Mouse (Mus musculus): ENCODE measurements around the gene Tlr13. TPM values are rescaled to one million over a fixed set of nuclear protein-coding genes. Genes with fewer than 3 reads are reported as not detected.

The Tlr13 gene
- total RNA-seq (2021), result under 1 TPM; 0.11 to 0.15 TPM
- long read RNA-seq, experiment 1, partial matches to known transcripts, result 0 of 1 reads
- long read RNA-seq, experiment 1, other reads (novel, unspliced or antisense), result 1 of 1 reads
- long read RNA-seq, experiment 2, result 0 reads

DNA sequence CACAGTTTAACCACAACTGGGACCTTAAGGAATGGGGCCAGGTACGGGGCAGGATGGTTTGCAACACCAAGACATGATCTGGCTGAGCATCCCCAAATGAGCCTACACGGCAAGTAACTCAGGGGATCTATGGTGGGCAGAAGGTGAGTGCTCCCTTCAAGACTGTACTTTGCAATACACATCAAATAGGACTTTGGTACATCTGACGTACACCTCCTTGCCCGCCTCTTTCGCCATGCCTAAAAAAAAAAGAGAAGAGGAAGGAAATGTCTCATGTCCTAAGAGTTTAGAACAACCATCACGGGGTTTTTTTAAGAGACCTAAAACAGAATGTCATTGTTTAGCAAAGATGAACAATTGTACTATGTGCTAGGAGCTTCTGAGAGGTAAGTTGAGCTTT lies at the start of gene Tlr13:
Gene Tlr13, plus strand, starts transcription at position 269 of the 400 bp plus-strand sequence.
- no peak for TF ChIP-seq CTCF (IDR thresholded peaks at IDR 0.05)
- no peak within 1 kb of the TSS for H3K4me3 ChIP-seq
- DNase-seq, result no peak
- intact Hi-C loops (cut with DNase I), result no loop called here
- H3K27ac ChIP-seq, result no peak within 1 kb of the TSS

DNA sequence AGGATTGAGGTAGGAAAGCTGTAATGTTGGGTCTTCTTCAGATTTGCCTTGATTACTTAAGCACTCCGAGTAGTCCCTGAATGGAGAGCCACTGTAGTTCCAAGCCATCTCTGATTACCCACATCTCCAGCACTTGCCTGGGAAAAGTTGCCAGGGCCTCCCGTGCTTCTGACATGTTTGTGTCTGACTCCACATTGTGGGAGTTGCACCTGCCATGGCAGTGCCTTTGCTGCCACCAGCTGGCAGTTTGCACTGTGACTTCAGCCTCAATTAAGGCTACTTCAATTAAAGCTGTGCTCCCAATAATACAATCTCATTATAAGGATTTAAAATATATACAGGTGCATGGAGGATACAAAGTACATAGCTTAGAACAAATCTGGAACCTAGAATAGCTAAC lies 37.5 kb upstream of the Tlr13 start:
- no peak overlapping the region for H3K27ac ChIP-seq

DNA sequence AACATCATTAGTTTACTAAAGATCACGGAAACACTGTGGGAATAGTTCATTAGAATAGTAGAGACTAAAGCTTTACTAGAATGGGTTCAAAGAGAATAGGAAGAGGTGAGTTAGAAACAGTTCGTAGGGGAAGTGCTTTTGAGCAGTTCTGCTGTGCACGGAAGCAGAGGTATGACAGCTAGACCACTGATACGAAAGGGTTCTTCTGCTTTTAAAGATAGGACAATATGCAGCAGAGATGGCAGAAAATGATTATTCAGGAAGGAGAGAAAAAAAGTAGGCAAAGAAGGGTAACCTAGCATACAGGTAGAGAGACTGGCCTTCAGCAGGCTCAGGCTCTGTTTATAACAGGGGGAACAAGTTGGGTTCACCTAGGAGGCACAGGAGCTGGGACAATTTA lies 29.1 kb upstream of the Tlr13 start:
- no peak for TF ChIP-seq CTCF (IDR thresholded peaks at IDR 0.05)
- intact Hi-C loops (cut with DNase I), result no loop called here
- Histone ChIP-seq H3K4me3 (no peak overlapping the region), H3K27ac (no peak overlapping the region)
- DNase-seq, result no peak

More for the DNA sequence above, 37.5 kb upstream of the Tlr13 start:
- H3K4me3 ChIP-seq, result no peak overlapping the region
- DNase-seq, result peak; percentile 75
- peak; percentile 61 for TF ChIP-seq CTCF (IDR thresholded peaks at IDR 0.05)
- intact Hi-C loops (cut with DNase I), result loop anchor here (1.0 kb wide), 1 partner anchor 79 kb away; no protein-coding TSS in a partner anchor

DNA sequence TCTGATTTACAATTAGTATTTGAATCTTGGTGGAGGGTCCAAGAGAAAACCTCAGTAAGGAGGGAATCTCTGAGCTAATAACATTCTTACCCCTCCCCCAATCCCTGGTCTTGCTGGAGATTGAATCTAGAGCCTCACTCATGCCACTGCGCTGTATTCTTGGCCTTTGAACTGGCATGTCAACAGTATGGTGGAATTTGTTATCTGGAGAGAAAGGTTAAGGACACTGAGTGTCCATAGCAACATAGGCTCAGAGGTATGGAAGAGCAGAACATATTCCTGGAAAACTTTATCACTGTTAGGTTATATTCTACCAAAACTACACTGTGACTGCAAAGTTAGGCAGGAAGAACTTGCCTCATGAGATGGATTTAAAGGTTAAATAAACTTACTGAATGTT lies 28.3 kb upstream of the Tlr13 start:
- Histone ChIP-seq H3K4me3 (no peak overlapping the region), H3K27ac (no peak overlapping the region)
- TF ChIP-seq CTCF (IDR thresholded peaks at IDR 0.05), result no peak
- no peak for DNase-seq
- intact Hi-C loops (cut with DNase I), result no loop called here

DNA sequence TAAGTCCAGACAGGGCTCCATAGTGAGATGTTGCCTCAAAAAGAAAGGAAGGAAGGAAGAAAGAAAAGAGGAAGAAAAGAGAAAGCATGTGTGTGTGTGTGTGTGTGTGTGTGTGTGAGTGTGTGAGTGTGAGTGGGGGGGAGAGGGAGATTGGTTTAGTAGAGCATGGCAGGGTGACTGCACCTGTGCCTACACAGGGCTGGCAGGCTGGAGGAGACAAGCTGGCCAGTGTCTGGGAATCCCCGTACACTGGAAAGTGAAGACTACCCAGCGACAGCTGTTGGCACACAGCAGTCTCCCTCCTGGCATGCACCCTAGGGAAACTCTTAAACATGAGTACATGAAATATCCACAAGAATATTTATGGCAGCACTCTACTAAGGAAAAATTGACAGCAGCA lies 20.2 kb upstream of the Tlr13 start:
- TF ChIP-seq CTCF (IDR thresholded peaks at IDR 0.05), result no peak
- Histone ChIP-seq H3K27ac (no peak overlapping the region), H3K4me3 (no peak overlapping the region)
- peak; percentile 25 for DNase-seq
- intact Hi-C loops (cut with DNase I), result no loop called here

DNA sequence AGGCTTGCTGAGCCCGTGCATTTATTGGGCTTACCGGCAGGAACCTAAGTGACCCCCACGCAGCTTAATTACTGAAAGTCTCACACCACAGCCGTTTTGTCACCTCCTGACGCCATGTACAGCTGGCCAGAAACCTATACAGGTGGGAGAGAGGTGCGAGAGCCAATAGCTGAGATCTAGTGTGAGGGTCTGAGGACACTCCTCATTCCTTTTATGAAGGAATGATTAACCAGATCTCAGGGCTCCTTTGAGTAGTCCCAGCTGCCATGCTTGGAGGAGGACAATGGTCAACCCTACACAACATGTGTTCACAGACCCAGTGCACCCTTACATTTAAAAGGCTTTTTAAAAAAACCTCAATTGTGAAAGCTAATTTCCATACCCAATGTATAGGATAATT lies 14.7 kb upstream of the Tlr13 start:
- TF ChIP-seq CTCF (IDR thresholded peaks at IDR 0.05), result no peak
- Histone ChIP-seq H3K27ac (no peak overlapping the region), H3K4me3 (no peak overlapping the region)
- intact Hi-C loops (cut with DNase I), result no loop called here
- no peak for DNase-seq

DNA sequence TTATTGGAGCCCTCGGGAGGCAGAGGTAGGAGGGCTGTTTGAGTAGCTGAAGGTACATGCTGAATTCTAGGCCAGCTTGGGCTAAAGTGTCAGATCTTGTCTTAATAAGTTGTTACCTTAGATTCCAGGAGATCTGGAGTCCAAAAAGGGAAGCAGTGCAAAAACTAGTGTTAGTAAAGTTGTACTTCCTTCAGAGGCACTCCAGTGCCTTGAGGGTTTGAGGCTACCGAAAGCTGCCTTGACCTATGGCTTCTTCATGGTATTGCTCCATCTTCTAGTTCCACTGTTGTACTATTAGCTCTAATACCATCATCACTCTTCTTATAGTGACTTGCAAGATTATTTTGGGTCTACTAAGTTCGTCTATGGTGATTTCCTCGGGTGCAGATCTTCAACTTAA lies 13.1 kb upstream of the Tlr13 start:
- intact Hi-C loops (cut with DNase I), result no loop called here
- no peak overlapping the region for H3K4me3 ChIP-seq
- TF ChIP-seq CTCF (IDR thresholded peaks at IDR 0.05), result no peak
- no peak overlapping the region for H3K27ac ChIP-seq
- no peak for DNase-seq

DNA sequence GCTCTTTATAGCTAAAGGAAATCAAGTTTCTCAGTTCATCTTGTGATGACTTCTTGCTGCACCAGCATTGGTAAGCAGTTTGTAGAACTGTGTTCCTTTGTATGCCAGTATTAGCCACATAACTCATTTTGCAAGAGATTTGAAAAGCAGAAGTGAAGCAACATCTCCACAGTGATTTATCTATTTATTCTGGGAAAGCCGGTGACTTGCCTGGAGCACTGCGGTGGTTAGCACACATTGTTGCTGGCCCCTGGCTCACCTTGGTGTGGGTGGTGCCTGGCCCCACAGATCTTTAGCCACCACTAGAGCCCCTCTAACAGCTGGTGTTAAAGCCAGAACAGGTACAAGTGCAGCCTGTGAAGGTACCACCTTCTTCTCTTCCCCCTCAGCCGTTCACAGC lies 8.1 kb upstream of the Tlr13 start:
- no peak overlapping the region for H3K4me3 ChIP-seq
- no peak for DNase-seq
- no peak overlapping the region for H3K27ac ChIP-seq

DNA sequence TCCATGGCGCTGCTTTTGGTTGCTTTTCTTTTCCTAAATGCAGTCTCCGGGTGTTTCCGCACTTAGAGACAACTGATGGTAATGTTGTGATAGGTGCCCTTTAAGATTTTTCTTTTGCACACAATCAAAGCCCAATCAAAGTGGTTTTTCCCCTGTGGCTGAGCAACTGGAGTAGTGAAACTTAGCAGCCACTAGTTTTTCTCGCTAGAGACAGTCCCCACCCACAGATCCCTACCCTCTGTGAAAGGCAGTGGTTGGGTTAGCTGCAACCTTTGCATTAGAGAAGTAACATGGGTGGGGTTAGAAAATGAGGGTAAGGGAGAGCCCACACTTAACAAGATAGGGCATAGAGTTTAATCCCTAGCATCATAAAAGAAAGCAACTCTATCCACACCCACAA lies 7.5 kb upstream of the Tlr13 start:
- intact Hi-C loops (cut with DNase I), result no loop called here
- DNase-seq, result no peak
- no peak overlapping the region for H3K27ac ChIP-seq
- TF ChIP-seq CTCF (IDR thresholded peaks at IDR 0.05), result no peak
- peak overlapping the region; percentile 24; the same call in 1 of the 2 replicates for H3K4me3 ChIP-seq

More for the DNA sequence above, 8.1 kb upstream of the Tlr13 start:
- no peak for TF ChIP-seq CTCF (IDR thresholded peaks at IDR 0.05)
- intact Hi-C loops (cut with DNase I), result no loop called here

DNA sequence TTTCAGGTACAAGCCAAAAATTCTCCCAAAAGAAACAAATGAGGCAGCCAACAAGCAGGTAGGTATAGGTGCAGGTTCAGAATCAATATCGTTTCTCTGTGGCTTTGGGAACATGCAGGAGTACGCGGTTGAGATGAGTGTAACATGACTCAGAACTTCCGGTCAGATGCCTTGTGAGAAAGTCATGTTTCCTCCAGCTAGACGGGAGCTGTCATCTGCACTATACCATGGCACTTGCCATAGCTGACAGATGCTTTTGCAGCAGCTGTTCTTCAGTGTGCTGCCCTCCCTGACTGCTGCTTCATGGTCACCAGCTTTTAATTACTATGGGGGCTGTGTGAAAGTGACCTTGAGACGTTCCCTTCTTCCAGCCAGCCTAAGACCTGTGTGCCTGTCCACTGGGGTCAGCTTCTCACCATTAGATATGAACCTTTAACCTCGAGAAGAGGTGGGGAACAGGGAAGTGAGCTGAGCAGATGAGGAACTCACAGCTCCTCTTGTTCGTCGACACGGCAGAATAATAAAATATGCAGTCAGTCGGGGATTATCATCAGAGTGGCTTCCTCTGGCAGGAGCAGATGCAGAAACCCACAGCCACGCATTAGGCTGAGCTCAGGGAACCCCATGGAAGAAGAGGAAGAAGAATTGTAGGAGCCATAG lies 7.0 kb upstream of the Tlr13 start:
- no peak for TF ChIP-seq CTCF (IDR thresholded peaks at IDR 0.05)
- Histone ChIP-seq H3K4me3 (peak overlapping the region; percentile 24), H3K27ac (no peak overlapping the region)
- intact Hi-C loops (cut with DNase I), result no loop called here
- no peak for DNase-seq

DNA sequence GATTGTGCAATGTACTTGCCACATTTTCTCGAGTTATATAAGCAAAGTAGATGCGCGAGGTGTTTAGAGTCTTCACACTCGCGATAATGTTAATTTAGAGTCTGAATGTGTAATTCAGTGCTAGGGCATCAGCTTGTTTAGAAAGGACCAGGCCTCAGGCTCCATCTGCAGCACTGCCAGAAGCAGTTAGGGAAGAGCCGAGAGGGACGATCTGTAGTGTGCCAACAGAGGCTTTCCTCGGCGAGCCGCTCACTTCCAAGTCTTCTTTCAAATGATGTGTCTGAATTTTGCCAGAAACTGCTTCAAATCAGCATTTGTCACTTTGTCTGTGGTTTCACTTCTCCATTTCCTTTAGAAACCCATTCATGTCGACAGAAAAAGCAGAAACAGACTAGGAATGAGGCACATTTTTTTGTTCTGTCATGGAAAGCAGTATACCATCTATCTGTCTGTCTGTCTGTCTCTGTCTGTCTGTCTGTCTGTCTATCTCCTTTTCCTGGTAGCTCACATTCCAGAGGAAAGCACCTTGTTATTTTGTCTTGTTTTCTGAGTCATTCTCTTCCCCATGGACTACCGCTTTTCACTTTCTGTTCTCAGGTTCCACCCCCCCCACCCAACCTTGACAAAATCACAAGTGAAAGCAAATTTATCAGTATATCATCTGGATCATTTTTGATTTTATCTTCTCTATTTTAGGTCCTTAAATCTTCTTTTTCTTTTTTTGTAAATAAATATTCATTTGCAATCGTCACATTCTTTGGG lies 3.5 kb upstream of the Tlr13 start:
- no peak for TF ChIP-seq CTCF (IDR thresholded peaks at IDR 0.05)
- Histone ChIP-seq H3K4me3 (no peak overlapping the region), H3K27ac (no peak overlapping the region)
- no peak for DNase-seq
- intact Hi-C loops (cut with DNase I), result no loop called here

DNA sequence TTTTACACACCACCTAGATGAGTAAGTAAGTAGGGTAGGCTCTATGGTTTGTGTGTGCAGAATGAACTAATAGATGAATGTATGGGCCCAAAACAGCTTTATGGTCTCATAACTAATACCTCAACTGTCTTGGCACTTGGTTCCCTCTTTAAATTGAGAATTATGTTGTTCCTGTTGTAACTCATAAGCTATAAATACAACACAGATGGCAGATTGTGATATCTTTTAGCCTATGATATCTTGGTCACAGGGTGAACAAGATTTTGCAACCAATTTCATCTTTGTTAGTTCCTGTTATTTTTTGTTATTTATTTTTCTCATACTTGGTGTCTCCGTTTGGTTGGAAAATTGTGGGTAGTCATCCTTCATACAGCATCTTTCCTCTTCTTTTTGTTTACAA lies 5.2 kb downstream of the Tlr13 start:
- TF ChIP-seq CTCF (IDR thresholded peaks at IDR 0.05), result no peak
- intact Hi-C loops (cut with DNase I), result no loop called here
- Histone ChIP-seq H3K27ac (no peak overlapping the region), H3K4me3 (no peak overlapping the region)
- no peak for DNase-seq

DNA sequence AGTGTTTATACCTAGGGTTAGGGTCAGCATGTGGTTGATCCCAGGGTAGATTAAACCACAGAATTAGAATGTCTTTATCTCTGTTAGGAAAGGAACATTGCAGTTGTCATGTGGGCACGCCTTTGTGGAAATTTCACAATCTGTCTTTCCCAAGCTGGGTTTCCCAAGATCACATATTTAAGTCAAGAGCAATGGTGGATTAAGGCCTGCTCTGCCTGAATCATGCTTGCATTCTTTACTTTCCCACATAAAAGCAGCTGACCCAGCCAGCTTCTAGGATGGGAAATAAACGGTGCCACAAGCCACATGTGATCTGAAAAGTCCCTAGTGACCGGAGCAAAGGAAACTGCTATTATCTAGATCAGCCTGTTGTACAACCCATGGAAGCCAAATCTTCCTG lies 6.5 kb downstream of the Tlr13 start:
- Histone ChIP-seq H3K27ac (no peak overlapping the region), H3K4me3 (no peak overlapping the region)
- intact Hi-C loops (cut with DNase I), result no loop called here
- DNase-seq, result no peak
- TF ChIP-seq CTCF (IDR thresholded peaks at IDR 0.05), result no peak
